Mouse (Mus musculus) cerebellum, adult 2 months (tissue): ENCODE results near the gene Ranbp1.

Experiments
- CTCF ChIP-seq: fragments of 200-500 bp; IDR thresholded peaks from 2 replicates; pipeline ENCODE4 v1.5.1; 2011; ENCODE audit warnings: low read depth, mild to moderate bottlenecking, control low read depth, low read length, moderate library complexity, borderline replicate concordance; ENCODE audit not compliant: insufficient read depth
- POLR2A ChIP-seq: fragments of 200-500 bp; IDR thresholded peaks from 2 replicates; pipeline ENCODE4 v1.6.1; 2011; ENCODE audit warnings: low read length, control low read depth, borderline replicate concordance; ENCODE audit not compliant: insufficient read depth

- TF ChIP-seq CTCF (peak; percentile 85), POLR2A (no peak)
These were observed 37.7 kb downstream of the Ranbp1 start for GRCm38 (mm10) chr16:18210701-18211416.
